In the genomic region with DNA sequence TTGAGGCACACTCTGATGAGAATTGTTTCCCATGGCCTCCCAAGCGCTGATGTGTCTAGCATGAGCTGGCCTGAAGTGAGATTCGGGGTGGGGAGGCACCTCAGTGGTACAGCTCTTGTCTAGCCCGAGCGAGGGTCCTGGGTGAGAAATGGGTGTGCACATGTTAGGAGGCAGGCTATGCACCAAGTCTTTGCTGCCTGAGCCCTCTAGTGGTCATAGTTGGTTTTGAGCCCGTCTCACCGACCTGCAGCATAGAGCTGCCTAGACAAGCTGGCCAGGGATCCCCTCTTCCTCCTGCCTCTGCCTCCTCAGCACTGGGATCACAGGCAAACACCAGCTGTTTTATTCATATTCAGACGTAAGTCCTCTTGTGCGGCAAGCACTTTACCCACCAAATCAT, we compare ENCODE assay signal across 9 mouse cellular contexts. TPM values are rescaled to one million over a fixed set of nuclear protein-coding genes. Genes with fewer than 3 reads are reported as not detected.
DNase-seq lines count a peak whose midpoint lies in the region; ATAC-seq and TF ChIP-seq lines count a peak whose summit lies in the region.
"Had no signal": no experiment of that assay in that cellular context is flagged by ENCODE, and none has a peak within 500 bp of the region (broad histone marks: within the 10 kb centered on the region; RNA-seq: fewer than 3 reads in every experiment).

No protein-coding gene starts in this region.

- H3K79me3 ChIP-seq in C2C12 (ENCODE audit: low read depth): peaks cover 21% of the 10 kb centered on the region

- peak; percentile 74 for DNase-seq in adrenal gland, postnatal 25 days
- peak; percentile 86 for DNase-seq in kidney, postnatal 14 days
- peak; percentile 60 for DNase-seq in liver, embryonic 13.5 days
- peak; percentile 87 for DNase-seq in naive thymus-derived CD4-positive, alpha-beta T cell, adult 2 months (ENCODE audit: low read depth)

- H3K36me3 ChIP-seq in C2C12 (ENCODE audit: control insufficient read depth, insufficient read depth): peaks cover 40% of the 10 kb centered on the region
- peaks cover 20% of the 10 kb centered on the region for H3K36me3 ChIP-seq in heart, embryonic 16.5 days (ENCODE audit: control insufficient read depth, insufficient read depth)
- H3K36me3 ChIP-seq in liver, embryonic 13.5 days: peaks cover 50% of the 10 kb centered on the region
- peaks cover 7% of the 10 kb centered on the region; the same call in 1 of the 2 replicates for H3K36me3 ChIP-seq in stomach, embryonic 16.5 days (ENCODE audit: control insufficient read depth, insufficient read depth, low read length)

- TF ChIP-seq CTCF in C2C12 (IDR thresholded peaks at IDR 0.05; ENCODE audit: control insufficient read depth, insufficient read depth, insufficient read length): peak; percentile 88
- peak; percentile 83; the same call in 1 of the 2 replicates for TF ChIP-seq CTCF in embryonic fibroblast, embryonic 13.5 days (IDR thresholded peaks at IDR 0.05; ENCODE audit: borderline replicate concordance, insufficient read depth, low read length)

- H3K9ac ChIP-seq in heart, embryonic 16.5 days (ENCODE audit: low read length): no peak overlapping the region
- H3K9ac ChIP-seq in liver, embryonic 13.5 days: no peak overlapping the region
- no peak overlapping the region; the same call in 1 of the 2 replicates for H3K9ac ChIP-seq in stomach, embryonic 16.5 days (ENCODE audit: low read length)
- H3K9ac ChIP-seq: embryonic facial prominence, embryonic 13.5 days had no signal

- H3K9me3 ChIP-seq in heart, embryonic 16.5 days (replicated peaks; ENCODE audit: control insufficient read depth, low read length): no peaks in the 10 kb centered on the region
- no peaks in the 10 kb centered on the region for H3K9me3 ChIP-seq in liver, embryonic 13.5 days (replicated peaks)
- no peaks in the 10 kb centered on the region for H3K9me3 ChIP-seq in stomach, embryonic 16.5 days (replicated peaks; ENCODE audit: control insufficient read depth, low read length)
- H3K9me3 ChIP-seq: embryonic facial prominence, embryonic 13.5 days had no signal

- no peak overlapping the region for H3ac ChIP-seq in C2C12 (ENCODE audit: control insufficient read depth, insufficient read length, low read depth)

- no peak overlapping the region for H3K4me3 ChIP-seq in C2C12 (ENCODE audit: insufficient read depth, poor library complexity, severe bottlenecking)
- no peak overlapping the region for H3K4me3 ChIP-seq in embryonic fibroblast, embryonic 13.5 days (ENCODE audit: insufficient read depth, low read length)
- H3K4me3 ChIP-seq in heart, embryonic 16.5 days (ENCODE audit: low read length): no peak overlapping the region
- no peak overlapping the region for H3K4me3 ChIP-seq in liver, embryonic 13.5 days (replicated peaks)
- H3K4me3 ChIP-seq in stomach, embryonic 16.5 days (replicated peaks; ENCODE audit: low read length): no peak overlapping the region
- H3K4me3 ChIP-seq: embryonic facial prominence, embryonic 13.5 days had no signal

- no peak overlapping the region for H3K27ac ChIP-seq in embryonic fibroblast, embryonic 13.5 days (ENCODE audit: insufficient read depth, low read length)
- no peak overlapping the region for H3K27ac ChIP-seq in heart, embryonic 16.5 days (ENCODE audit: low read length)
- no peak overlapping the region for H3K27ac ChIP-seq in liver, embryonic 13.5 days
- H3K27ac ChIP-seq in stomach, embryonic 16.5 days (ENCODE audit: low read length): no peak overlapping the region
- H3K27ac ChIP-seq: embryonic facial prominence, embryonic 13.5 days had no signal

- no peaks in the 10 kb centered on the region for H3K27me3 ChIP-seq in C2C12 (ENCODE audit: control insufficient read depth, insufficient read depth, insufficient read length)
- H3K27me3 ChIP-seq in heart, embryonic 16.5 days (ENCODE audit: control insufficient read depth, insufficient read depth, low read length): no peaks in the 10 kb centered on the region
- no peaks in the 10 kb centered on the region for H3K27me3 ChIP-seq in liver, embryonic 13.5 days
- no peaks in the 10 kb centered on the region for H3K27me3 ChIP-seq in stomach, embryonic 16.5 days (ENCODE audit: control insufficient read depth, insufficient read depth, low read length)
- H3K27me3 ChIP-seq: embryonic facial prominence, embryonic 13.5 days had no signal

- TF ChIP-seq POLR2A in embryonic fibroblast, embryonic 13.5 days (IDR thresholded peaks at IDR 0.05; ENCODE audit: low read depth, low read length): no peak

- 22% methylated on average over 8 of the region's 8 CpGs for WGBS in heart, embryonic 16.5 days
- WGBS in liver, embryonic 13.5 days (ENCODE audit: insufficient replicate concordance): 16% methylated on average over 8 of the region's 8 CpGs
- WGBS in stomach, embryonic 16.5 days: 18% methylated on average over 8 of the region's 8 CpGs

- peak; percentile 35; the same call in 1 of the 2 replicates for ATAC-seq in heart, embryonic 16.5 days (replicated peaks; ENCODE audit: extremely low read depth, insufficient read depth, low FRiP score)
- ATAC-seq in liver, embryonic 13.5 days (ENCODE audit: low read depth): peak; percentile 64
- peak; percentile 67 for ATAC-seq in stomach, embryonic 16.5 days (ENCODE audit: insufficient read depth, low FRiP score)

- no peak overlapping the region for H3K4me2 ChIP-seq in heart, embryonic 16.5 days (ENCODE audit: low read depth, low read length)
- no peak overlapping the region for H3K4me2 ChIP-seq in liver, embryonic 13.5 days
- H3K4me2 ChIP-seq in stomach, embryonic 16.5 days (ENCODE audit: low read depth, low read length): no peak overlapping the region
- H3K4me2 ChIP-seq: embryonic facial prominence, embryonic 13.5 days had no signal

- peaks cover 48% of the 10 kb centered on the region for H3K79me2 ChIP-seq in C2C12 (ENCODE audit: control insufficient read depth, insufficient read depth)

- H3K4me1 ChIP-seq in embryonic fibroblast, embryonic 13.5 days (ENCODE audit: control insufficient read depth, insufficient read depth, low read length): peaks cover 12% of the 10 kb centered on the region
- H3K4me1 ChIP-seq in heart, embryonic 16.5 days (ENCODE audit: control insufficient read depth, insufficient read depth, low read length): peaks cover 42% of the 10 kb centered on the region
- H3K4me1 ChIP-seq in liver, embryonic 13.5 days (replicated peaks): peaks cover 61% of the 10 kb centered on the region
- H3K4me1 ChIP-seq in stomach, embryonic 16.5 days (ENCODE audit: control insufficient read depth, insufficient read depth, low read length): peaks cover 16% of the 10 kb centered on the region

TF ChIP-seq in C2C12, 6 proteins besides CTCF, POLR2A, EP300 and RAD21:
- no peak for TF ChIP-seq MAX (IDR thresholded peaks at IDR 0.05)
- TF ChIP-seq USF1 (IDR thresholded peaks at IDR 0.05; ENCODE audit: low read depth): no peak
- no peak for TF ChIP-seq CEBPB (IDR thresholded peaks at IDR 0.05; ENCODE audit: low read depth)
- TF ChIP-seq MYOD1 (IDR thresholded peaks at IDR 0.05; ENCODE audit: control insufficient read depth, insufficient read length, low read depth): no peak
- no peak for TF ChIP-seq MYOG (IDR thresholded peaks at IDR 0.05; ENCODE audit: control insufficient read depth, extremely low read depth, insufficient read length)
- no peak for TF ChIP-seq FOSL1 (IDR thresholded peaks at IDR 0.05; ENCODE audit: insufficient read depth, low read length, poor library complexity, severe bottlenecking)

RNA-seq across cellular contexts. Expression of a gene that starts 7.4 kb away (rescaled TPM):
- polyA plus RNA-seq in C2C12 (2012; fragmentation: generic; extraction: Trizol): 18.1 TPM
- 30.0 and 32.0 TPM in 2 replicates for total RNA-seq in adrenal gland, postnatal 25 days (2021)
- polyA plus RNA-seq in embryonic fibroblast, embryonic 13.5 days (2011; ENCODE audit: insufficient read length, low read depth, missing spikeins): 9.7 and 10.6 TPM in 2 replicates
- polyA plus RNA-seq in heart, embryonic 16.5 days (2015; fragmentation: Nextera tagmentation; extraction: Ambion mirVana): 25.6 and 26.9 TPM in 2 replicates
- polyA plus RNA-seq in liver, embryonic 13.5 days (2015; fragmentation: Nextera tagmentation; extraction: Ambion mirVana): 6.1 and 7.1 TPM in 2 replicates
- 12.3 and 12.9 TPM in 2 replicates for polyA plus RNA-seq in stomach, embryonic 16.5 days (2015; fragmentation: Nextera tagmentation; extraction: Ambion mirVana)

RNA-seq across cellular contexts. Expression of a gene that starts 12.6 kb away (rescaled TPM):
- 5.8 TPM for polyA plus RNA-seq in C2C12 (2012; fragmentation: generic; extraction: Trizol)
- 25.1 and 28.8 TPM in 2 replicates for total RNA-seq in adrenal gland, postnatal 25 days (2021)
- polyA plus RNA-seq in embryonic fibroblast, embryonic 13.5 days (2011; ENCODE audit: insufficient read length, low read depth, missing spikeins): 11.1 and 15.6 TPM in 2 replicates
- 7.6 and 8.6 TPM in 2 replicates for polyA plus RNA-seq in heart, embryonic 16.5 days (2015; fragmentation: Nextera tagmentation; extraction: Ambion mirVana)
- 2.3 and 2.7 TPM in 2 replicates for polyA plus RNA-seq in liver, embryonic 13.5 days (2015; fragmentation: Nextera tagmentation; extraction: Ambion mirVana)
- polyA plus RNA-seq in stomach, embryonic 16.5 days (2015; fragmentation: Nextera tagmentation; extraction: Ambion mirVana): 7.6 and 9.6 TPM in 2 replicates

RNA-seq across cellular contexts. Expression of a gene that starts 28.7 kb away (rescaled TPM):
- polyA plus RNA-seq in C2C12 (2012; fragmentation: generic; extraction: Trizol): 27.5 TPM
- 59.7 and 102 TPM in 2 replicates for total RNA-seq in adrenal gland, postnatal 25 days (2021)
- polyA plus RNA-seq in embryonic fibroblast, embryonic 13.5 days (2011; ENCODE audit: insufficient read length, low read depth, missing spikeins): 37.4 and 41.2 TPM in 2 replicates
- 79.3 and 89.4 TPM in 2 replicates for polyA plus RNA-seq in heart, embryonic 16.5 days (2015; fragmentation: Nextera tagmentation; extraction: Ambion mirVana)
- 24.9 and 27.1 TPM in 2 replicates for polyA plus RNA-seq in liver, embryonic 13.5 days (2015; fragmentation: Nextera tagmentation; extraction: Ambion mirVana)
- 103 and 123 TPM in 2 replicates for polyA plus RNA-seq in stomach, embryonic 16.5 days (2015; fragmentation: Nextera tagmentation; extraction: Ambion mirVana)

RNA-seq across cellular contexts. Expression of a gene that starts 36.1 kb away (rescaled TPM):
- not detected for polyA plus RNA-seq in C2C12 (2012; fragmentation: generic; extraction: Trizol)
- total RNA-seq in adrenal gland, postnatal 25 days (2021): not detected in 2 replicates
- not detected in 2 replicates for polyA plus RNA-seq in embryonic fibroblast, embryonic 13.5 days (2011; ENCODE audit: insufficient read length, low read depth, missing spikeins)
- 0.21 TPM in 1 of 2 replicates, not detected in the other for polyA plus RNA-seq in heart, embryonic 16.5 days (2015; fragmentation: Nextera tagmentation; extraction: Ambion mirVana)
- polyA plus RNA-seq in liver, embryonic 13.5 days (2015; fragmentation: Nextera tagmentation; extraction: Ambion mirVana): not detected in 2 replicates
- not detected in 2 replicates for polyA plus RNA-seq in stomach, embryonic 16.5 days (2015; fragmentation: Nextera tagmentation; extraction: Ambion mirVana)
- polyA plus RNA-seq: embryonic facial prominence, embryonic 13.5 days had no signal

RNA-seq across cellular contexts. Expression of a gene that starts 39.1 kb away (rescaled TPM):
- 93.0 TPM for polyA plus RNA-seq in C2C12 (2012; fragmentation: generic; extraction: Trizol)
- 14.1 and 14.8 TPM in 2 replicates for total RNA-seq in adrenal gland, postnatal 25 days (2021)
- 48.0 and 50.2 TPM in 2 replicates for polyA plus RNA-seq in embryonic fibroblast, embryonic 13.5 days (2011; ENCODE audit: insufficient read length, low read depth, missing spikeins)
- 76.6 and 94.0 TPM in 2 replicates for polyA plus RNA-seq in heart, embryonic 16.5 days (2015; fragmentation: Nextera tagmentation; extraction: Ambion mirVana)
- 121 and 131 TPM in 2 replicates for polyA plus RNA-seq in liver, embryonic 13.5 days (2015; fragmentation: Nextera tagmentation; extraction: Ambion mirVana)
- polyA plus RNA-seq in stomach, embryonic 16.5 days (2015; fragmentation: Nextera tagmentation; extraction: Ambion mirVana): 90.4 and 92.2 TPM in 2 replicates
